Comparison of ENCODE assay signal across 8 mouse cellular contexts in genomic region chr16:69469024-69469780, GRCm38 (mm10).
A peak's percentile ranks its signal among the peaks of the same experiment; 100 is the strongest.
DNase-seq lines count a peak whose midpoint lies in the region; ATAC-seq and TF ChIP-seq lines count a peak whose summit lies in the region.

No protein-coding gene starts in this region.

- no peaks in the 10 kb centered on the region for H3K4me1 ChIP-seq in kidney, embryonic 15.5 days
- no peaks in the 10 kb centered on the region for H3K4me1 ChIP-seq in kidney, adult 2 months (ENCODE audit: control insufficient read depth, insufficient read depth, low read length)
- H3K4me1 ChIP-seq in thymus, adult 2 months (replicated peaks; ENCODE audit: control insufficient read depth, insufficient read depth, low read length), result no peaks in the 10 kb centered on the region

- 39% methylated on average over 9 of the region's 9 CpGs for WGBS in kidney, embryonic 15.5 days
- 37% methylated on average over 9 of the region's 9 CpGs for WGBS in kidney, adult 2 months
- 48% methylated on average over 9 of the region's 9 CpGs for WGBS in thymus, adult 2 months

- ATAC-seq in kidney, embryonic 15.5 days (replicated peaks; ENCODE audit: low FRiP score), result no peak

- H3K36me3 ChIP-seq in kidney, embryonic 15.5 days, result no peaks in the 10 kb centered on the region
- no peaks in the 10 kb centered on the region for H3K36me3 ChIP-seq in kidney, adult 2 months (ENCODE audit: control insufficient read depth, insufficient read depth, low read length)
- no peaks in the 10 kb centered on the region for H3K36me3 ChIP-seq in thymus, adult 2 months (ENCODE audit: control insufficient read depth, insufficient read depth, low read length)

- H3K9ac ChIP-seq in kidney, embryonic 15.5 days, result no peak overlapping the region

- H3K27me3 ChIP-seq in kidney, embryonic 15.5 days, result no peaks in the 10 kb centered on the region
- no peaks in the 10 kb centered on the region for H3K27me3 ChIP-seq in kidney, adult 2 months (replicated peaks; ENCODE audit: control insufficient read depth, insufficient read depth, low read length)
- H3K27me3 ChIP-seq in thymus, adult 2 months (ENCODE audit: control insufficient read depth, insufficient read depth, low read length), result no peaks in the 10 kb centered on the region

- no peak for DNase-seq in kidney, adult 2 months
- DNase-seq in frontal cortex, postnatal 14 days (ENCODE audit: low spot score in 2 of 2), result peak; percentile 42 to 44
- peak; percentile 31 to 47 for DNase-seq in left cerebral cortex, adult 9 months (ENCODE audit: low spot score in 2 of 2)
- DNase-seq in right cerebral cortex, postnatal 14 days, result peak; percentile 9
- DNase-seq in thymus, adult 2 months, result no peak
- DNase-seq in kidney, postnatal 14 days, result no peak
- no peak for DNase-seq in B cell, adult 2 months

- H3K4me3 ChIP-seq in kidney, embryonic 15.5 days (replicated peaks), result no peak overlapping the region
- no peak overlapping the region for H3K4me3 ChIP-seq in kidney, adult 2 months (ENCODE audit: insufficient read depth, low read depth, low read length)
- no peak overlapping the region for H3K4me3 ChIP-seq in thymus, adult 2 months (ENCODE audit: control insufficient read depth, insufficient read depth, low read length)

- H3K9me3 ChIP-seq in kidney, embryonic 15.5 days (replicated peaks), result no peaks in the 10 kb centered on the region

- H3K27ac ChIP-seq in kidney, embryonic 15.5 days, result no peak overlapping the region
- no peak overlapping the region for H3K27ac ChIP-seq in kidney, adult 2 months (ENCODE audit: insufficient read depth, low read depth, low read length)
- H3K27ac ChIP-seq in thymus, adult 2 months (ENCODE audit: control insufficient read depth, insufficient read depth, low read length), result no peak overlapping the region

- TF ChIP-seq CTCF in kidney, adult 2 months (conservative IDR thresholded peaks at IDR 0.05; ENCODE audit: insufficient read depth, insufficient read length, low read depth, low read length), result no peak
- TF ChIP-seq CTCF in thymus, adult 2 months (IDR thresholded peaks at IDR 0.05; ENCODE audit: borderline replicate concordance, control insufficient read depth, extremely low read depth, insufficient read depth, low read length, poor library complexity), result no peak

- peak overlapping the region; percentile 20; the same call in 1 of the 2 replicates for H3K4me2 ChIP-seq in kidney, embryonic 15.5 days

- no peak for TF ChIP-seq POLR2A in kidney, adult 2 months (IDR thresholded peaks at IDR 0.05; ENCODE audit: low read depth, low read length)
- no peak for TF ChIP-seq POLR2A in thymus, adult 2 months (IDR thresholded peaks at IDR 0.05; ENCODE audit: control insufficient read depth, extremely low read depth, insufficient read depth, low read length, poor library complexity)

Comparison
In these comparisons a context has a peak if more than half of its experiments do, and no peak if none do; other contexts are left out.
1. DNase-seq: peak in frontal cortex, postnatal 14 days (2 of 2), left cerebral cortex, adult 9 months (2 of 2) and right cerebral cortex, postnatal 14 days (single experiment); none in kidney, adult 2 months (single experiment), thymus, adult 2 months (single experiment), kidney, postnatal 14 days (single experiment) and B cell, adult 2 months (0 of 2).